Mouse (Mus musculus) forebrain, postnatal 0 days (tissue): Measurements from ENCODE around the gene Ube2g2. TPM values are rescaled to one million over a fixed set of nuclear protein-coding genes. Genes with fewer than 3 reads are reported as not detected.

Experiments
- ATAC-seq: fragments of 200-750 bp; cut with Nextera tagmentation; 2 replicates; pipeline ENCODE4 v1.8.0; 2017; ENCODE audit warnings: mild to moderate bottlenecking, moderate library complexity
- DNase-seq: peaks from one replicate; pipeline ENCODE4 v3.0.0-alpha.2; 2015
- H3K27ac ChIP-seq: fragments of 300-500 bp; sonication (generic); 2 replicates; pipeline ENCODE4 v1.5.1; 2014; ENCODE audit warnings: low read depth, mild to moderate bottlenecking, antibody characterized with exemption, low read length, moderate library complexity, mixed read lengths
- H3K27me3 ChIP-seq: fragments of 300-500 bp; sonication (generic); 2 replicates; pipeline ENCODE4 v1.6.1; 2014; ENCODE audit warnings: mild to moderate bottlenecking, low read length, mixed read lengths; ENCODE audit not compliant: insufficient read depth
- H3K36me3 ChIP-seq: fragments of 300-500 bp; sonication (generic); 2 replicates; pipeline ENCODE4 v1.6.1; 2014; ENCODE audit warnings: mild to moderate bottlenecking, moderate library complexity; ENCODE audit not compliant: insufficient read depth
- H3K4me1 ChIP-seq: fragments of 300-500 bp; sonication (generic); 2 replicates; pipeline ENCODE4 v1.6.1; 2014; ENCODE audit warnings: antibody characterized with exemption; ENCODE audit not compliant: insufficient read depth
- H3K4me2 ChIP-seq: fragments of 300-500 bp; sonication (generic); 2 replicates; pipeline ENCODE4 v1.6.1; 2014; ENCODE audit warnings: low read depth, mild to moderate bottlenecking, moderate library complexity
- H3K4me3 ChIP-seq: fragments of 300-500 bp; sonication (generic); 2 replicates; pipeline ENCODE4 v1.5.1; 2014; ENCODE audit warnings: low read depth, low read length, mixed read lengths
- H3K9ac ChIP-seq: fragments of 300-500 bp; sonication (generic); 2 replicates; pipeline ENCODE4 v1.6.1; 2014; ENCODE audit warnings: mild to moderate bottlenecking
- H3K9me3 ChIP-seq: fragments of 300-500 bp; sonication (generic); 2 replicates; pipeline ENCODE4 v1.6.1; 2016; ENCODE audit warnings: low read length
- CTCF ChIP-seq: sonication (generic); IDR thresholded peaks from 2 replicates; pipeline ENCODE4 v1.5.1; 2016; ENCODE audit warnings: antibody characterized with exemption, control low read depth, low read depth
- WGBS: fragments of 180-500 bp; shearing (Covaris S2); extraction: QIAGEN DNeasy Blood & Tissue Kit; methylation state at CpG from one replicate; pipeline ENCODE4 v1.1.7; 2014; 5-methylcytosine and 5-hydroxymethylcytosine counted together
- polyA plus RNA-seq: library from polyadenylated mRNA; unstranded; fragments of >200 nt; fragmentation: Nextera tagmentation; extraction: Ambion mirVana; gene quantifications from 2 replicates; pipeline ENCODE4 v1.2.1, GENCODE M21; 2015
- total RNA-seq: library from RNA; depleted of rRNA; stranded (reverse); fragments of >200 nt; gene quantifications from 2 replicates; pipeline ENCODE4 v1.2.3, GENCODE M21; 2014

Gene Ube2g2
- total and polyA plus RNA-seq, 2 experiments from 2014 or later: 45.3 to 74.9 TPM

DNA sequence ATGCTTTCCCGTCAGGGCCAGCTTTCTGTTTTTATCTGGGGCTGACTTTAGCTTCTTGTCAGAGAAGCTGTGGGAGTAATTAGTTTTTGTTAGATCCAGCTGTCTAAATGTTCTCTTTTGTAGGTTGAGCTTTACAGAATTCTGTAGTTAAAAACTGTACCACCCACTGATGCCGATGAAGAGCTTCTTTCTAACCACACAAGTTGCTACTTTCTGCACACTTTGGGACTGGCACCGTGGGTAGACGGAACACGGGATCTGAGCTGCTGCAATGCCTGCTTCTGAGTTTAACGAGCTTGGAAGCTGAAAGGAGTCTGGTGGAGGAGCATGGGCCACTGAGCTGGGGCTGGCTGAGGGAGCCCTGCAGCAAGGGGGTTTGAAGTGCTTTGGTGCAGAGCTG is 30.5 kb upstream of the Ube2g2 start:
- Histone ChIP-seq H3K9me3 (no peaks in the 10 kb centered on the region), H3K4me1 (no peaks in the 10 kb centered on the region), H3K27me3 (no peaks in the 10 kb centered on the region), H3K4me3 (no peak overlapping the region), H3K27ac (no peak overlapping the region), H3K4me2 (no peak overlapping the region), H3K9ac (no peak overlapping the region), H3K36me3 (peaks cover 71% of the 10 kb centered on the region)
- DNase-seq (no peak), ATAC-seq (no peak)
- 43% methylated on average over 6 of the region's 6 CpGs for WGBS
- TF ChIP-seq CTCF: no peak

DNA sequence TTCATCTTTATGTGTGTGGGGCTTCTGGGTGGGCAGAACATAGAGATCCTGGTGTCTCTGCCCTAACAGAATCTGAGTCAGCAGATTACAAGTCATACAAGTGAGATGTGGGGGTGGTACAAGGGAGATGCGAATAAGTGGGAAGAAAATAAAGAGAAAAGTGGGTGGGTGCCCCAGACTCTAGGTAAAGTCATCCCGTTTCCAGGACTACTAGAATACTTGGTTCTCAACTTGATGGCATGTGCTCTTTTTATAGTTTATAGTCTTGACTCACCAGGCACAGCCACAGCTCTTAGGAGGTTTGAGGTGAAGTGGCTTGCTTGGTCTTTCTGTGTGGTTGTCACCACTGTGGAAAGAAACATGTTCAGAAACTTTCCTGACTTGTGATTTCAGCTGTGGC is 26.0 kb upstream of the Ube2g2 start:
- Histone ChIP-seq H3K9ac (no peak overlapping the region), H3K27me3 (no peaks in the 10 kb centered on the region), H3K36me3 (peaks cover 75% of the 10 kb centered on the region), H3K9me3 (no peaks in the 10 kb centered on the region), H3K4me2 (no peak overlapping the region), H3K4me3 (no peak overlapping the region), H3K27ac (no peak overlapping the region), H3K4me1 (no peaks in the 10 kb centered on the region)
- TF ChIP-seq CTCF: no peak
- DNase-seq: no peak
- 94% methylated on average over 2 of the region's 2 CpGs for WGBS
- no peak for ATAC-seq

DNA sequence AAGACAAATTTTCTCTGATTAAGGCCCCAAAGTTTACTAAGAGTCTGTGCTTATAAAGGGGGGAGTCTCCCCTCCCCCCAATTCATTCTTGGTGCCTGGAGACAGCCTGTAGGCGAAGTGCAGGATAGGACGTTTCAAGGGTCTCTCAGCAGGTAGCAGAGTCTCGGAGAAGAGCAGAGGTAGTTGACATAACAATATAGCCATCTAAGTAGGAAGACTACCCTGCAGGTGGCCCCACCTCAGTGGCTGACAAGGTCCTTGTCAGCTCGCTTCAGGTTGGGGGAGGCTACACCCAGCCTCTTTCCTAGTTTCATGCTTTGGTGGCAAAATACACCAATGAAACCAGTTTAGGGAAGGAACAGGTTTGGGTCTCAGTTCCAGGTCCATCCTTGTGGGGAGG is 19.1 kb upstream of the Ube2g2 start:
- no peak overlapping the region for H3K27ac ChIP-seq
- no peaks in the 10 kb centered on the region for H3K9me3 ChIP-seq
- H3K36me3 ChIP-seq: peaks cover 14% of the 10 kb centered on the region
- no peak for ATAC-seq
- WGBS: 62% methylated on average over 4 of the region's 4 CpGs
- no peak overlapping the region for H3K4me3 ChIP-seq
- TF ChIP-seq CTCF: no peak
- DNase-seq: no peak
- no peak overlapping the region for H3K9ac ChIP-seq
- no peaks in the 10 kb centered on the region for H3K27me3 ChIP-seq
- no peak overlapping the region for H3K4me2 ChIP-seq
- H3K4me1 ChIP-seq: peaks cover 8% of the 10 kb centered on the region; the same call in 1 of the 2 replicates

DNA sequence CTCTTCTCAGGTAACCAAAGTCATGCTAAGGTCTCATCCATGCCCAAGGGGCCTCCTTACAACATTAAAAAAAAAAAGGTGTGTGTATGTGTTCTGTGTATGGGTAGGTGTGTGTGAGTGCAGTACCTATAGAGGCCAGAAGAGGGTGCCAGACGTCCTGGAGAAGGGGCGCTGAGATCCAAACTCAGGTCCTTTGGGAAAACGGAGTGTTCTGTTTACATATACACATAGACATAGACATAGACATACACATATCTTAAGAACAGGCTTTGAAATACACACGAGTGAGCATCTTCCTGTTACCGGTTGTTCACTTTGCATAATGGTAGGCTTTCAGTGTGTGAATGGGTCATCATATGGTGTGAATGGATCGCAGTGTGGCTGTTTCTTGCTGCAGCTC is 18.0 kb upstream of the Ube2g2 start:
- WGBS: 92% methylated on average over 6 of the region's 6 CpGs
- no peak overlapping the region for H3K9ac ChIP-seq

DNA sequence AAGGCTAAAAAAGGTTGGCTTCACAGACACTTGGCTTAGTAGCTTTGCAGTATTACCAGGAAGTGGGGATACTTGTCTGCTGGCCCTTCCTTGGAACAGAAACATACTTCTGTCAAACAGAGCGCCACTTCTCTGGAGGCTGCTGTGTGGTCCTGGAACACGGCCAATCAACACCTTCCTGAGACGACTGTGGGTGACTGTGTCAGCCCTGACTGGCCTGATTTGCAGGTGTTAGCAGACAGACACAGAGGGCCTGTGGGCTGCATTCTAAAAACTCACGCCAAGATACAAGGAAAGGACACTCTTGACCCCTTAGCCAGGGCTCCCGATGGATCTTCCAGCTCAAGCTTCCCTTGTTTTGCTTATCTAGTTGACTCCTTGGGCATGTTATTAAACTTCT is 17.1 kb upstream of the Ube2g2 start:
- no peaks in the 10 kb centered on the region for H3K9me3 ChIP-seq
- 69% methylated on average over 5 of the region's 5 CpGs for WGBS
- H3K9ac ChIP-seq: no peak overlapping the region
- 0 out of 2 replicates have a peak overlapping the region, but pooled peaks have one; percentile 96 for H3K27ac ChIP-seq
- no peaks in the 10 kb centered on the region for H3K27me3 ChIP-seq
- H3K36me3 ChIP-seq: no peaks in the 10 kb centered on the region
- no peak overlapping the region for H3K4me2 ChIP-seq
- no peak overlapping the region for H3K4me3 ChIP-seq
- H3K4me1 ChIP-seq: peaks cover 8% of the 10 kb centered on the region; the same call in 1 of the 2 replicates
- TF ChIP-seq CTCF: no peak
- ATAC-seq (no peak), DNase-seq (no peak)

More for the DNA sequence above, 18.0 kb upstream of the Ube2g2 start:
- no peak for DNase-seq
- H3K9me3 ChIP-seq: no peaks in the 10 kb centered on the region
- no peak overlapping the region for H3K4me2 ChIP-seq
- no peak overlapping the region for H3K27ac ChIP-seq
- ATAC-seq: no peak
- peaks cover 8% of the 10 kb centered on the region; the same call in 1 of the 2 replicates for H3K4me1 ChIP-seq
- peak; percentile 39 for TF ChIP-seq CTCF
- no peak overlapping the region for H3K4me3 ChIP-seq
- H3K36me3 ChIP-seq: peaks cover 4% of the 10 kb centered on the region; the same call in 1 of the 2 replicates
- no peaks in the 10 kb centered on the region for H3K27me3 ChIP-seq

DNA sequence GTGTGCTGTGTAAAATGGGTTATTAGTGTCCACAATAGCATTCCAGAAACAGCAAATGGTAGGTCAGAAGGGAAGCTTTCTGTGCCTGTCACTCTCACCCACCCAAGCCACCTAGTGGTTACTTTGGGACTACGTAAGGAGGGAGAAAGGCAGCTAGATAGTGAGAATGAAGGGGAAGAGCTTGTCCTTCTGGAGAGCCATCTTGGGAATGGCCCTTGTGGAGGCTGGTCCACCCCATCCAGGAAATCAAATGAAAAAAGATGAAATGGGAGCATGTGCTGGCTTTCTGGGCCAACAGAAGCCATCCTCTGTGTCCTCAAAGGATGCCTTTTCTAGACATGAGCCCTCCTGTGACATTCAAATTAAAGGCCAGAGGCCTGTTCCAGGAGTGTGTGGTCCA is 16.7 kb upstream of the Ube2g2 start:
- Histone ChIP-seq H3K4me1 (peaks cover 8% of the 10 kb centered on the region; the same call in 1 of the 2 replicates), H3K4me3 (peak overlapping the region; percentile 55), H3K27me3 (no peaks in the 10 kb centered on the region), H3K9me3 (no peaks in the 10 kb centered on the region), H3K36me3 (peaks cover 2% of the 10 kb centered on the region), H3K27ac (peak overlapping the region; percentile 96), H3K4me2 (peak overlapping the region; percentile 87), H3K9ac (peak overlapping the region; percentile 81)
- no peak for DNase-seq
- TF ChIP-seq CTCF: peak; percentile 73
- ATAC-seq: no peak
- 18% methylated on average over 1 of the region's 1 CpGs for WGBS

DNA sequence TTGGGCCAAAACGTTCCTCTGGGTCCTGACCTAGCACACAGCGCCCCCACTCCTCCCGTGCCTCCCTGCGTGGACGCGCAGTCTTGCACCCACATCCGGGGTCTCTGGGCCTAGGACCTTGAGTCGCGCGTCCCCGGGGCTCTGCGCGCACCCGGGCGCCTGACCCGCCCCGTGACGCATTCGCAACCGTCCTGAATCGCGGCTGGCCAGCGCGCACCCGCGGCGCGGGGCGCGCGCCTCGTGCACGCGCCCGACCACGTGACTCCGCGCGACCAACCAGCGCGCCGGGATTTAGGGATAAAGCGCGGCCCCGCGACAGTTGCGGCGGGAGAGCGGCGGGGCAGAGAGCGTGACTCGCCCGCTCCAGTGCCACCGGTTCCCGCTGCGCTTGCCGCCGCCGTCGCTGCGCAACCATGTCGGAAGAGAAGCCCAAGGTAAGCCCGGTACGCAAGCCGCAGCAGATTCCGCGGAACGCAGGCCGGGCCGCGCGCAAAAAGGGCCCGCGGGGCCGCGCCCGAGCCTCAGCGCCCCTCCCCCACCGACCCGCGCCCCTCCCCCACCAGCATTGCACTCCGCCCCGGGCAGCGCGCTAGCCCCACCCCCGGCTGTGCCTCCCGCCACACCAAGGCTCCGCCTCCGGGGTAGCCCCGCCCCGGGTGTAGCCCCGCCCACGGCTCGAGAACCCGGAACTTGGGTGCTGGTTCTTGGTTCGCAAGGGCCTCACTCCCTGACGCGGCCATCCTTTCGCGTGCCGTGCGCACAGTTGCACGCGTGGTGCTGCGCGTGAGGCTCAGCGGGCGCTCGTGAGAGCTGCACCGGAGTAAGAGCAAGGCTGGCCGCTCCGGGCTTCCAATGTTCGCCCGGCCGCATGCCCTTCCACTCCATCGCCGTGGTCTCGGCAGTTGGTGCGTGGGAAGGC is 15.9 kb upstream of the Ube2g2 start, which contains the start of the genes Sumo3 and Gm49325:
Sumo3 (plus strand) TSS at position 190 of the 919 bp plus-strand sequence.
Gm49325 (plus strand) TSS at position 290 of the 919 bp plus-strand sequence.
- Histone ChIP-seq H3K4me3 (peak within 1 kb of the TSS; percentile 55), H3K9ac (peak within 1 kb of the TSS; percentile 81), H3K27ac (peak within 1 kb of the TSS; percentile 96), H3K4me1 (peaks cover 8% of the 10 kb centered on the region; the same call in 1 of the 2 replicates), H3K9me3 (no peaks in the 10 kb centered on the region), H3K36me3 (peaks cover 10% of the 10 kb centered on the region), H3K27me3 (no peaks in the 10 kb centered on the region), H3K4me2 (peak within 1 kb of the TSS; percentile 87)
- WGBS: 2% methylated on average over 119 of the region's 119 CpGs
- DNase-seq (peak; percentile 95), ATAC-seq (peak; percentile 90)
- peak; percentile 36; the same call in 1 of the 2 replicates for TF ChIP-seq CTCF
